8 mouse cellular contexts compared by ENCODE assay signal in the genomic region with DNA sequence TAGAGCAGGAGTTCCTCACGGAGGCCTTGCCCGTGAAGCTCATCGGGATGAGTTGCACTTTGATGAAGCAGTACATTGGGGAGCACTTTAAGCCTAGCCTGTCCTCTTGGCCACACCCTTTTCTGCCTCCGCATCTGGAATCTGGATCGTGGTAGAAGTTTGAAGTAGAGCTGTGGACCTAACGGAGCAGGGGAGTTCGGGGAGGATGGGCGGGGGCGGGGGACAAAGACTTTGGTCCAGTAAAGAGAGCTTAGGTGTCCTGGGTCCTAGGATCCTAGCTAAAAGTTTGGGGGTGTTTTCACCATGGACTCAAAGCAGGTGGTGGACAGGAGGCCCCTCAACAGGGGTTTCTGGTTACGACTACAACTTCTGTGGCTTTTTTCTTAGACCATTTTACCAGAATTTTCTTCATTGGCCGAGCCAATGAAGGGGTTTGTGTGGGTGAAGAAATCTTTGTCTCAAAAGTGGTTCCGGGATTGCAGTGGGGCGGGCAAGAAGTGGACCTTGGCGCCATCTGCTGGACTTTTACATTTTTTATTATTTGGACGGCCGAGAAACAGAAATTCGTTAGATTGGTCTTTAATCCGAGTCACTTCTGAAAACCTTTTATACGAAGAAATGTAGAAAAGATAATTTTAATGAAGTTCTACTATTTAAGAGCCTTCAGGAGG.
A peak's percentile ranks its signal among the peaks of the same experiment; 100 is the strongest.
DNase-seq lines count a peak whose midpoint lies in the region; ATAC-seq and TF ChIP-seq lines count a peak whose summit lies in the region.
"Not testable (repeated sequence)": the region's sequence is repeated elsewhere in the genome, so short reads cannot be mapped to it uniquely, and the experiment has no call there.

No protein-coding gene starts in this region.

- not testable (repeated sequence) for H3K9ac ChIP-seq in embryonic facial prominence, embryonic 12.5 days; limb, embryonic 11.5 days (ENCODE audit: low read length)
- H3K9ac ChIP-seq in heart, embryonic 12.5 days, result 0 out of 2 replicates have a peak overlapping the region, but pooled peaks have one; percentile 17

- TF ChIP-seq CTCF in bone marrow, adult 2 months (IDR thresholded peaks at IDR 0.05; ENCODE audit: control insufficient read depth, insufficient read depth, low read length), result peak; percentile 34; the same call in 1 of the 2 replicates

- H3K9me3 ChIP-seq in embryonic facial prominence, embryonic 12.5 days; heart, embryonic 12.5 days (replicated peaks); limb, embryonic 11.5 days (ENCODE audit: control insufficient read depth, low read length); midbrain, embryonic 10.5 days (replicated peaks): not testable (repeated sequence)

- H3K4me2 ChIP-seq in embryonic facial prominence, embryonic 12.5 days (replicated peaks), result peak overlapping the region; percentile 42
- H3K4me2 ChIP-seq in heart, embryonic 12.5 days, result peak overlapping the region; percentile 66
- H3K4me2 ChIP-seq in limb, embryonic 11.5 days (ENCODE audit: low read depth, severe bottlenecking), result peak overlapping the region; percentile 24; the same call in 1 of the 2 replicates

- DNase-seq in 416B (ENCODE audit: low read depth), result peak; percentile 64
- DNase-seq in kidney, adult 9 months, result peak; percentile 75
- DNase-seq in limb, embryonic 11.5 days (ENCODE audit: low spot score), result peak; percentile 66
- DNase-seq in midbrain, embryonic 10.5 days (ENCODE audit: low spot score), result peak; percentile 40
- peak; percentile 47 to 64 for DNase-seq in right cerebral cortex, postnatal 10 days (ENCODE audit: low spot score in 2 of 2)

- not testable (repeated sequence) for ATAC-seq in embryonic facial prominence, embryonic 12.5 days (ENCODE audit: insufficient number of reproducible peaks, insufficient read depth, low FRiP score, low TSS enrichment); heart, embryonic 12.5 days (ENCODE audit: insufficient number of reproducible peaks, low FRiP score)
- peak; percentile 81 for ATAC-seq in limb, embryonic 11.5 days (ENCODE audit: insufficient number of reproducible peaks, low FRiP score, low TSS enrichment, low read depth)

- not testable (repeated sequence) for H3K36me3 ChIP-seq in embryonic facial prominence, embryonic 12.5 days; heart, embryonic 12.5 days; limb, embryonic 11.5 days (ENCODE audit: control insufficient read depth, insufficient read depth, low read length); midbrain, embryonic 10.5 days

- not testable (repeated sequence) for H3K27me3 ChIP-seq in embryonic facial prominence, embryonic 12.5 days; heart, embryonic 12.5 days (replicated peaks); limb, embryonic 11.5 days (ENCODE audit: control insufficient read depth, insufficient read depth, low read length); midbrain, embryonic 10.5 days (ENCODE audit: low read depth, poor library complexity, severe bottlenecking)

- H3K27ac ChIP-seq in bone marrow, adult 2 months (ENCODE audit: control insufficient read depth, insufficient read depth, low read depth, low read length, poor library complexity); embryonic facial prominence, embryonic 12.5 days; heart, embryonic 12.5 days (ENCODE audit: poor library complexity, severe bottlenecking); limb, embryonic 11.5 days (replicated peaks; ENCODE audit: low read depth, low read length); midbrain, embryonic 10.5 days (replicated peaks): not testable (repeated sequence)

- WGBS in bone marrow, adult 2 months, result 15% methylated on average over 19 of the region's 19 CpGs
- WGBS in embryonic facial prominence, embryonic 12.5 days, result 18% methylated on average over 19 of the region's 19 CpGs
- 11% methylated on average over 19 of the region's 19 CpGs for WGBS in heart, embryonic 12.5 days
- WGBS in limb, embryonic 11.5 days, result 11% methylated on average over 19 of the region's 19 CpGs
- WGBS in midbrain, embryonic 10.5 days, result 16% methylated on average over 19 of the region's 19 CpGs

- not testable (repeated sequence) for TF ChIP-seq POLR2A in bone marrow, adult 2 months (IDR thresholded peaks at IDR 0.05; ENCODE audit: borderline replicate concordance, control insufficient read depth, low read depth, low read length)

- H3K4me3 ChIP-seq in bone marrow, adult 2 months (replicated peaks; ENCODE audit: control insufficient read depth, low read depth, low read length); embryonic facial prominence, embryonic 12.5 days; limb, embryonic 11.5 days (ENCODE audit: low read depth, low read length): not testable (repeated sequence)
- H3K4me3 ChIP-seq in heart, embryonic 12.5 days, result peak overlapping the region; percentile 38
- H3K4me3 ChIP-seq in midbrain, embryonic 10.5 days, result peak overlapping the region; percentile 29

- H3K4me1 ChIP-seq in bone marrow, adult 2 months (ENCODE audit: control insufficient read depth, insufficient read depth, low read length); embryonic facial prominence, embryonic 12.5 days; heart, embryonic 12.5 days (replicated peaks); limb, embryonic 11.5 days (ENCODE audit: control insufficient read depth, insufficient read depth, low read length); midbrain, embryonic 10.5 days: not testable (repeated sequence)
